Mouse (Mus musculus) midbrain, embryonic 16.5 days (tissue): ENCODE results near the gene Map2k2. TPM values are rescaled to one million over a fixed set of nuclear protein-coding genes. Genes with fewer than 3 reads are reported as not detected.
A peak's percentile ranks its signal among the peaks of the same experiment; 100 is the strongest.

ENCODE experiments used
- ATAC-seq: fragments of 200-750 bp; cut with Nextera tagmentation; 2 replicates; pipeline ENCODE4 v1.8.0; 2017; ENCODE audit warnings: moderate TSS enrichment
- H3K27ac ChIP-seq: fragments of 300-500 bp; sonication (generic); 2 replicates; pipeline ENCODE4 v1.5.1; 2014; ENCODE audit warnings: mild to moderate bottlenecking, low read length, mixed read lengths
- H3K27me3 ChIP-seq: fragments of 300-500 bp; sonication (generic); 2 replicates; pipeline ENCODE4 v1.6.1; 2014; ENCODE audit warnings: low read depth, low read length, mixed read lengths; ENCODE audit not compliant: control insufficient read depth, insufficient read depth
- H3K36me3 ChIP-seq: fragments of 300-500 bp; sonication (generic); 2 replicates; pipeline ENCODE4 v1.6.1; 2014; ENCODE audit warnings: mild to moderate bottlenecking, low read length, moderate library complexity, mixed read lengths; ENCODE audit not compliant: control insufficient read depth, insufficient read depth
- H3K4me1 ChIP-seq: fragments of 300-500 bp; sonication (generic); 2 replicates; pipeline ENCODE4 v1.6.1; 2014; ENCODE audit warnings: mild to moderate bottlenecking, low read length, mixed read lengths; ENCODE audit not compliant: control insufficient read depth, insufficient read depth
- H3K4me2 ChIP-seq: fragments of 300-500 bp; sonication (generic); 2 replicates; pipeline ENCODE4 v1.6.1; 2014; ENCODE audit warnings: mild to moderate bottlenecking, low read length, mixed read lengths
- H3K4me3 ChIP-seq: fragments of 300-500 bp; sonication (generic); 2 replicates; pipeline ENCODE4 v1.5.1; 2014; ENCODE audit warnings: low read depth, mild to moderate bottlenecking, low read length, moderate library complexity, mixed read lengths
- H3K9ac ChIP-seq: fragments of 300-500 bp; sonication (generic); 2 replicates; pipeline ENCODE4 v1.6.1; 2014; ENCODE audit warnings: low read depth, low read length, mixed read lengths
- H3K9me3 ChIP-seq: fragments of 300-500 bp; sonication (generic); replicated peaks from 2 replicates; pipeline ENCODE4 v1.6.1; 2014; ENCODE audit warnings: mild to moderate bottlenecking, low read length, mixed read lengths; ENCODE audit not compliant: control insufficient read depth, poor library complexity, severe bottlenecking
- WGBS: fragments of 180-500 bp; shearing (Covaris S2); extraction: QIAGEN DNeasy Blood & Tissue Kit; methylation state at CpG from one replicate; pipeline ENCODE4 v1.1.7; 2014; 5-methylcytosine and 5-hydroxymethylcytosine counted together
- polyA plus RNA-seq: library from polyadenylated mRNA; unstranded; fragments of >200 nt; fragmentation: Nextera tagmentation; extraction: Ambion mirVana; gene quantifications from 2 replicates; pipeline ENCODE4 v1.2.1, GENCODE M21; 2015

Gene Map2k2
- polyA plus RNA-seq, 1 experiment from 2014 or later, result 227 TPM

DNA sequence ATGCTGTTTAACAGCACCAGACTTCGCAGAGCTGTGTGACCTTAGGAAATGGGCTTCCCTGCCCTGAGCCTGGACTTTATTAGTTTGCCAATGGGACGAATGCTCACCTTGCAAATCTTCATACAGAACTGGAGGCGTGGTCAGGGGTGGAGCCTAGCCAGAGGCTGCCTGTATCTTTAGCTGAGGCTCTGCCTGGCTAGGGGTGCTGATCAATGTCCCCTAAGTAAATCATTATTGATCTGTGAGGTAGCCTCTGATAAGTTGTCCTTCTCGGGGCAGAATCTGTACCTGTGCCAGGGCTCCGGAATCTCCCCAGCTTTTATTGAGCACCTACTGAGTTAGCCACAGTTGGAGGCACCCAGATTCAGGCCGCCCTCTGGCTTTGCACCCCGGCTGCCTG is 15.1 kb upstream of the Map2k2 start:
- H3K9me3 ChIP-seq, result no peaks in the 10 kb centered on the region
- WGBS, result 83% methylated on average over 7 of the region's 7 CpGs
- H3K4me1 ChIP-seq, result no peaks in the 10 kb centered on the region
- no peaks in the 10 kb centered on the region for H3K27me3 ChIP-seq
- H3K9ac ChIP-seq, result no peak overlapping the region
- ATAC-seq, result no peak
- H3K4me3 ChIP-seq, result no peak overlapping the region
- H3K36me3 ChIP-seq, result no peaks in the 10 kb centered on the region
- no peak overlapping the region for H3K27ac ChIP-seq
- no peak overlapping the region for H3K4me2 ChIP-seq

DNA sequence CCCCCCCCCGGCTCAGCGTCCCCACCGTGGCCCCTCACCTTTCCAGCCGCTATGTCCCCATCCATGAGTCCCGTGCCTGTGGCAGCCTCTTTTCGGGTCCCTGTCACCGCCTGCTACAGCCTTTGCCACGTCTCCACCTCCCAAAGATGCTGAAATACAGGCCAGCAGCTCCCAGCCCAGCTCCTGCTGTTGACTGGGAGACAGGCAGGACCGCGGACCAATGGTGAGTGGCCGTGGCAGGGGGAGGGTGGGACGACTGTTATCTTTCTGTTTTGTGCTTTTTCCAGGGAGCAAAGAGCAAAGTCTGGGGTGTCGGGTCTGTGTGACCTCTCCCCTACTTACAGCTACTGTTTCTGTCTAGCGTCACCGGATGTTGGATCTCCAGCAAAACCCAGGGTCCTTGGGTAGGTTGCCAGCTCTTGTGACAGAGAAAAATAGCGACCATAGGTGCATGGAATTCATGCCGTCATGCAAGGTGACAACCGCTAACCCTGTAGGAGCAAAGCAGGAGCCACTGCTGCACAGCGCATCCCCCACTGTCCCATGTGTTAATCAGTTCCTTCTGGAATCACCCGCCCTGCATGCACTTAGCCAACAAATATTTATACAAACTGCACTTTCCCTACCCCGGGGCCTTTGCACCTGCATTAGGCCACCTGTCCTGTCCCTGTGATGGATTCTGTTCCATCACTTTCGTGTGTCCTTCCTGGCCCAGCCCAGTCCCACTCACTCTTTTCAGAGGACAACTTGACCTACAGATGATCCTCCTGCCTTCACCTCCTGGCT is 13.1 kb upstream of the Map2k2 start:
- WGBS, result 62% methylated on average over 22 of the region's 22 CpGs
- H3K9me3 ChIP-seq, result no peaks in the 10 kb centered on the region
- ATAC-seq, result no peak
- no peaks in the 10 kb centered on the region for H3K36me3 ChIP-seq
- no peak overlapping the region for H3K9ac ChIP-seq
- H3K4me3 ChIP-seq, result no peak overlapping the region
- no peak overlapping the region for H3K27ac ChIP-seq
- H3K4me2 ChIP-seq, result no peak overlapping the region
- H3K4me1 ChIP-seq, result no peaks in the 10 kb centered on the region
- H3K27me3 ChIP-seq, result no peaks in the 10 kb centered on the region

DNA sequence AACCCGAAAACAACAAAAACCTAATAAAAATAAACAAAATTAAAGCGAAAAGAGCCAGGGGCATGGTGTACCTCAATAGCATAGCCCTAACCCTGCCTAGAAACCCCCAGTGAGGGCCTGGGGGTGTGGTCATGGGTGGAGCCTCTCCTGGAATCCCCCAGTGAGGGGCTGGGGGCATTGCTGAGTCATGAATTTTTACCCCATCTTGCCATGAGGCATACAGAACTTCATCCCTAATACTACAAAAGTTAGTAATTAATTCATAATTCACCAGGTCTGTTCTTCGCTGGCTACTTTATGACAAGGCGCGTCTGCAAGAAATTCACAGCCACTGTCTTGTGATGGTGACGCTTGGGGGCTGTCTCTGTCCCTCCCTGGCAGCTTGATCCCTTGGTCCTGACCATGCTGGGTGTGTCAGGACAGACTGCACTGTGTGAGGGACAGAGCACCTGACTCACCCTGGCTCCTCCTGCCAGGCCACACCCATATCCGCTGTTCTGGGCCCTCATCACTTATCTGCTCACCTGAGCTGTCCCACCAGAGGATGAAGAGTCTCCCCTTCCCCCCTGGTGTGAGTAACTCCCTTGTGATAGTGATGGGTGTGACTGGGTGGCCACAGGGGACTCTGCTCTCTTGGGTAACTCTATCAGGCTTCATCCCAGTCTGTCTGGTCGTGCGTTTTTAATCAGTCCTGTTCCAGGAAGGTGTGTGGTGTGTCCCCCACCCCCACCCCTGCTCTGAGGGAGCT is 10.6 kb upstream of the Map2k2 start:
- H3K4me3 ChIP-seq, result no peak overlapping the region
- no peaks in the 10 kb centered on the region for H3K4me1 ChIP-seq
- no peak overlapping the region for H3K9ac ChIP-seq
- no peaks in the 10 kb centered on the region for H3K27me3 ChIP-seq
- no peak for ATAC-seq
- H3K36me3 ChIP-seq, result no peaks in the 10 kb centered on the region
- H3K27ac ChIP-seq, result no peak overlapping the region
- no peaks in the 10 kb centered on the region for H3K9me3 ChIP-seq
- no peak overlapping the region for H3K4me2 ChIP-seq
- WGBS, result 69% methylated on average over 9 of the region's 9 CpGs

DNA sequence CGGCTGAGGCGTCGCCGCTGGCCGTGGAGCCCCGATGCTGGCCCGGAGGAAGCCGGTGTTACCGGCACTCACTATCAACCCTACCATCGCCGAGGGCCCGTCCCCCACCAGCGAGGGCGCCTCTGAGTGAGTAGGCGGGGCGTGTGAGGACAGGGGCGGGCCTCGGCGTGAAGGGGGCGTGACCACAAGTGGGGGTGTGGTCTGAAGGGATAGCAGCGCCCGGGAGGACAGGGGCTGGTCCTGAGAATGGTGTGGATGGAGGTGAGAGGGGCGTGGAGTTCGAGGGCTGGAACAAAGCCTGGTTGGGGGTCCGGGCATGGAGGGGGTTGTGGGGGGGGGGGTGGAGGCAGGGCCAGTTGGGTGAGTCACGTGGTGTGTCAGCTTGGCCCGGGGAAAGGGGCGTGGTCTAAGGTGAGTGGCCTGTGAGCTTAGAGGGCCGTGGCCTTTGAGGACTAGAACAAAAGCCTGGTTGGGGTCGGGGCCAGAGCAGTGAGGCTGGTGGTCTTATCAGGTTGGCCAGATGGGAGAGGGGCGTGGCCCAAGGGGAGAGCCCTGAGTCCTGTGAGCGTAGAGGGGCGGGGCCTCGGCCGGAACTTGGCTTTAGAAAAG is 502 bp downstream of the Map2k2 start:
- no peaks in the 10 kb centered on the region for H3K9me3 ChIP-seq
- no peaks in the 10 kb centered on the region for H3K27me3 ChIP-seq
- peaks cover 16% of the 10 kb centered on the region for H3K36me3 ChIP-seq
- H3K4me3 ChIP-seq, result peak overlapping the region; percentile 98
- peak overlapping the region; percentile 89 for H3K4me2 ChIP-seq
- peak overlapping the region; percentile 99 for H3K27ac ChIP-seq
- peak; percentile 86 for ATAC-seq
- under 1% methylated on average over 35 of the region's 35 CpGs for WGBS
- peak overlapping the region; percentile 100 for H3K9ac ChIP-seq
- H3K4me1 ChIP-seq, result peaks cover 18% of the 10 kb centered on the region

DNA sequence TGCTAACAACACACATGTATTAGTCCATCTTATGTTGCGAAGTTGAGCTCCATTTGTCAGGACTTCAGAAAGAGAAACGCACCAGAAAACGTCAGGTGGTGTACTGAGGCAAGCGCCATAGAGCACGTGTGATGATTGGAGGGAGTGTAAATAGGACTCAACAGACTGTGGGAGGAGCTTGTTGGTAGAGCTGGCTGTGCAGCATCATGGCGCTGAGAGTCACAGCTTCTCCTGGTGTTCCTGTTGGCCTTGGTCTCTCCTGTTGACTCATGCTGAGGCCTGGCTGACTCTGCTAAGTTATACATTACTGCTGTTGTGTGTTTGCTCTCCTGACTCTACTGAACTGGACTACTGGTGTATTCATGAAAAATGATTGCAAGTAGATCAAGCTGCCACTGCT is 7.2 kb downstream of the Map2k2 start:
- Histone ChIP-seq H3K27ac (no peak overlapping the region), H3K4me1 (no peaks in the 10 kb centered on the region)
- WGBS, result 96% methylated on average over 6 of the region's 6 CpGs

DNA sequence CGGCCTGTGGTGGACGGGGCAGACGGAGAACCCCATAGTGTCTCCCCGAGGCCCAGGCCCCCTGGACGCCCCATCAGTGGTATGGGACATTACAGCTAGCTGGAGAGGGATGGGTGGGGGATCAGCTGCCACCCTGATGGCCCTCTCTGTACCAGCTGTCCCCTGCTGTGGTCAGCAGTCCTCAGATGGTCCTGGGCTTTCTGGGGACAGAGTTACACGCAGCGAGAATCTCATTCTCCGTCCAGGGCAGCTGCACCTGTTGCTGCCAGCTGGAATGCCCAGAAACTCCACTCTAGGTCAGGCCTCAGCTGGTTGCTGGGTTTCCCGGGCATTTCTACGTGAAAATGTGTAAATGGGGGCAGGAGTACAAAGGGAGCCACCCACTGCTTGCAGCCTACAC is 13.9 kb downstream of the Map2k2 start:
- no peaks in the 10 kb centered on the region for H3K27me3 ChIP-seq
- WGBS, result 94% methylated on average over 10 of the region's 10 CpGs
- H3K36me3 ChIP-seq, result peaks cover 60% of the 10 kb centered on the region

More for the DNA sequence above, 7.2 kb downstream of the Map2k2 start:
- H3K4me2 ChIP-seq, result no peak overlapping the region
- H3K9me3 ChIP-seq, result no peaks in the 10 kb centered on the region
- H3K9ac ChIP-seq, result no peak overlapping the region
- H3K4me3 ChIP-seq, result no peak overlapping the region
- H3K36me3 ChIP-seq, result peaks cover 41% of the 10 kb centered on the region
- H3K27me3 ChIP-seq, result no peaks in the 10 kb centered on the region
- ATAC-seq, result no peak

DNA sequence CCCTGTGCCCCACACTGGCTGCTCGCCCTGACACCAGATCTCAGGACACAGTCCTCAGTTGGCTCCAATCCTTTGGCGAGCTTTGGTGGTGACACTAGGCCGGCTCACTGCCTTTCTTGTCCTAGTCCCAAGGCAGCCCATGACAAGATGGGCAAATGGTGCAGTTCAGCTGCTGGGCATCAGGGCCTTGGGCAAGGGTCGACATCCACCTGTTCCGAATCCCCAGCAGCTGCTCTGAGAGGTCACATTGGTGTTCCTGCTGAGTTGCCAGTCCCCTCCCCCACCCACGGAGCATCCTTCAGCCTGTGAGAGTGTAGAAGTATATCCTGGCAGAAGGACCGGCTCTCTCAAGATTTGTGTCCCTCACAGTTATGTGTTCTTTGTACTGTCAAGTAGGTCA is 14.9 kb downstream of the Map2k2 start:
- WGBS, result 90% methylated on average over 7 of the region's 7 CpGs
- no peak overlapping the region for H3K9ac ChIP-seq
- H3K4me2 ChIP-seq, result no peak overlapping the region
- no peaks in the 10 kb centered on the region for H3K9me3 ChIP-seq
- H3K4me3 ChIP-seq, result no peak overlapping the region
- H3K4me1 ChIP-seq, result no peaks in the 10 kb centered on the region
- H3K27ac ChIP-seq, result no peak overlapping the region
- no peaks in the 10 kb centered on the region for H3K27me3 ChIP-seq
- no peak for ATAC-seq
- H3K36me3 ChIP-seq, result peaks cover 60% of the 10 kb centered on the region

More for the DNA sequence above, 13.9 kb downstream of the Map2k2 start:
- Histone ChIP-seq H3K27ac (no peak overlapping the region), H3K4me3 (no peak overlapping the region), H3K4me1 (no peaks in the 10 kb centered on the region), H3K4me2 (no peak overlapping the region), H3K9ac (no peak overlapping the region), H3K9me3 (no peaks in the 10 kb centered on the region)
- ATAC-seq, result no peak

DNA sequence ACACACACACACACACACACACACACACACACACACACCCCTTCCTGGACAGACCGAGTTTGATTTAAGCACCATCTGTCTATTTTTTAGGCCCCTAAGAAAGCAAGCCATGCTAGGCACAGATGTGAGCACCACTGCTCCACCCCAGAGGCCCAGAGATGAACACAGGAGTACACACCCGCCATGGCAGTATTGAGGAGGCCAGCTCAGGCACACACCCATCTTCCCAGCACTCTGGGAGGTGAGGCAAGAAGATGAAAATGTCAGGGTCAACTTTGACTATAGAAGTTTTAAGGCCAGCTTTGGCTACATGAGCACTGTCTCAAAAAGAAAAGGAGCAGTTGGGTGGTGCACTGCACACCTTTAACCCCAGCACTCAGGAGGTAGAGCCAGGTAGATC is 17.2 kb downstream of the Map2k2 start:
- no peak overlapping the region for H3K4me3 ChIP-seq
- H3K27ac ChIP-seq, result no peak overlapping the region
- no peak overlapping the region for H3K4me2 ChIP-seq
- ATAC-seq, result no peak
- H3K27me3 ChIP-seq, result no peaks in the 10 kb centered on the region
- H3K4me1 ChIP-seq, result no peaks in the 10 kb centered on the region
- H3K9me3 ChIP-seq, result no peaks in the 10 kb centered on the region
- peaks cover 52% of the 10 kb centered on the region for H3K36me3 ChIP-seq
- no peak overlapping the region for H3K9ac ChIP-seq
- 81% methylated on average over 2 of the region's 2 CpGs for WGBS

DNA sequence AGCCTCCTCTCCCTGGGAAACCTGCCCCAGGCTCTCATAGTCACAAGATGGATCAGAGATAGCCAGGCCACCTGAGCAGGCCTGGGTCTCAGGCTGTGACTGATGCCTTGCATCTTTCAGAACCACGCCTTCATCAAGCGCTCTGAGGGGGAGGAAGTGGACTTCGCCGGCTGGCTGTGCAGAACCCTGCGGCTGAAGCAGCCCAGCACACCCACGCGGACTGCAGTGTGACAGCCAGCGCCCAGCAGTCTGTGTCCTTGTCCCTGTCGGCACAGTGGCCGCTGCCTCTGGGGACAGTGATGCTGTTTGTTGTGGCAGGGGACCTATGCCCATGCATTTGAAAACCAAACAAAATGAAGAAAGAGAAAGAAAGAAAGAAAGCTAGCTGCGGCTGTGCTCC is 17.8 kb downstream of the Map2k2 start:
- no peak for ATAC-seq
- Histone ChIP-seq H3K27ac (no peak overlapping the region), H3K9ac (no peak overlapping the region), H3K27me3 (peaks cover 2% of the 10 kb centered on the region), H3K4me1 (no peaks in the 10 kb centered on the region), H3K36me3 (peaks cover 52% of the 10 kb centered on the region), H3K4me2 (no peak overlapping the region), H3K4me3 (no peak overlapping the region), H3K9me3 (no peaks in the 10 kb centered on the region)
- WGBS, result 80% methylated on average over 11 of the region's 11 CpGs
